Mouse (Mus musculus): ENCODE results near the gene Rgs1. TPM values are rescaled to one million over a fixed set of nuclear protein-coding genes. Genes with fewer than 3 reads are reported as not detected.
A peak's percentile ranks its signal among the peaks of the same experiment; 100 is the strongest.

The Rgs1 gene
- polyA plus RNA-seq, 1 experiment, result 0.43 TPM

- no peaks in the 10 kb centered on the region for H3K36me3 ChIP-seq (ENCODE audit: control insufficient read depth, insufficient read depth, low read length)
- TF ChIP-seq POLR2A (IDR thresholded peaks at IDR 0.05; ENCODE audit: low read depth, low read length), result no peak
- TF ChIP-seq CTCF (IDR thresholded peaks at IDR 0.05; ENCODE audit: extremely low read depth, insufficient read length, insufficient replicate concordance, low read depth, low read length), result no peak
- no peak overlapping the region for H3K4me3 ChIP-seq (ENCODE audit: low read depth, low read length)
- H3K27ac ChIP-seq (ENCODE audit: insufficient read depth, low read depth, low read length), result no peak overlapping the region
- no peaks in the 10 kb centered on the region for H3K4me1 ChIP-seq (ENCODE audit: control insufficient read depth, insufficient read depth, insufficient read length, low read length)
- no peaks in the 10 kb centered on the region for H3K27me3 ChIP-seq (ENCODE audit: control insufficient read depth, insufficient read depth, low read length)
- 72% methylated on average over 3 of the region's 3 CpGs for WGBS
These were observed 15.0 kb upstream of the Rgs1 start for GRCm38 (mm10) chr1:144264000-144264399.

GRCm38 (mm10) chr1:144262008-144262407 is 13.0 kb upstream of the Rgs1 start:
- Histone ChIP-seq H3K4me1 (ENCODE audit: control insufficient read depth, insufficient read depth, insufficient read length, low read length) (no peaks in the 10 kb centered on the region), H3K27me3 (ENCODE audit: control insufficient read depth, insufficient read depth, low read length) (no peaks in the 10 kb centered on the region), H3K36me3 (ENCODE audit: control insufficient read depth, insufficient read depth, low read length) (no peaks in the 10 kb centered on the region), H3K27ac (ENCODE audit: insufficient read depth, low read depth, low read length) (no peak overlapping the region), H3K4me3 (ENCODE audit: low read depth, low read length) (no peak overlapping the region)
- TF ChIP-seq CTCF (IDR thresholded peaks at IDR 0.05; ENCODE audit: extremely low read depth, insufficient read length, insufficient replicate concordance, low read depth, low read length), result no peak
- TF ChIP-seq POLR2A (IDR thresholded peaks at IDR 0.05; ENCODE audit: low read depth, low read length), result no peak

GRCm38 (mm10) chr1:144258779-144259178 is 9.7 kb upstream of the Rgs1 start:
- Histone ChIP-seq H3K4me3 (ENCODE audit: low read depth, low read length) (no peak overlapping the region), H3K36me3 (ENCODE audit: control insufficient read depth, insufficient read depth, low read length) (no peaks in the 10 kb centered on the region), H3K27ac (ENCODE audit: insufficient read depth, low read depth, low read length) (no peak overlapping the region), H3K4me1 (ENCODE audit: control insufficient read depth, insufficient read depth, insufficient read length, low read length) (no peaks in the 10 kb centered on the region), H3K27me3 (ENCODE audit: control insufficient read depth, insufficient read depth, low read length) (no peaks in the 10 kb centered on the region)
- WGBS, result 65% methylated on average over 3 of the region's 3 CpGs
- TF ChIP-seq POLR2A (IDR thresholded peaks at IDR 0.05; ENCODE audit: low read depth, low read length) (no peak), CTCF (IDR thresholded peaks at IDR 0.05; ENCODE audit: extremely low read depth, insufficient read length, insufficient replicate concordance, low read depth, low read length) (no peak)

- H3K36me3 ChIP-seq (ENCODE audit: control insufficient read depth, insufficient read depth, low read length), result no peaks in the 10 kb centered on the region
- H3K4me1 ChIP-seq (ENCODE audit: control insufficient read depth, insufficient read depth, insufficient read length, low read length), result no peaks in the 10 kb centered on the region
- H3K27me3 ChIP-seq (ENCODE audit: control insufficient read depth, insufficient read depth, low read length), result no peaks in the 10 kb centered on the region
- no peak overlapping the region for H3K4me3 ChIP-seq (ENCODE audit: low read depth, low read length)
- WGBS, result 47% methylated on average over 2 of the region's 2 CpGs
- no peak overlapping the region for H3K27ac ChIP-seq (ENCODE audit: insufficient read depth, low read depth, low read length)
- TF ChIP-seq POLR2A (IDR thresholded peaks at IDR 0.05; ENCODE audit: low read depth, low read length), result no peak
- no peak for TF ChIP-seq CTCF (IDR thresholded peaks at IDR 0.05; ENCODE audit: extremely low read depth, insufficient read length, insufficient replicate concordance, low read depth, low read length)
These were observed 7.7 kb upstream of the Rgs1 start for GRCm38 (mm10) chr1:144256556-144257331.

- no peak overlapping the region for H3K27ac ChIP-seq (ENCODE audit: insufficient read depth, low read depth, low read length)
- H3K4me1 ChIP-seq (ENCODE audit: control insufficient read depth, insufficient read depth, insufficient read length, low read length), result no peaks in the 10 kb centered on the region
- H3K36me3 ChIP-seq (ENCODE audit: control insufficient read depth, insufficient read depth, low read length), result 0 out of 2 replicates have a peak, but pooled peaks cover 1% of the 10 kb centered on the region
- no peaks in the 10 kb centered on the region for H3K27me3 ChIP-seq (ENCODE audit: control insufficient read depth, insufficient read depth, low read length)
- no peak for TF ChIP-seq POLR2A (IDR thresholded peaks at IDR 0.05; ENCODE audit: low read depth, low read length)
- no peak for TF ChIP-seq CTCF (IDR thresholded peaks at IDR 0.05; ENCODE audit: extremely low read depth, insufficient read length, insufficient replicate concordance, low read depth, low read length)
- H3K4me3 ChIP-seq (ENCODE audit: low read depth, low read length), result no peak overlapping the region
- WGBS, result 72% methylated on average over 3 of the region's 3 CpGs
These were observed 836 bp downstream of the Rgs1 start for GRCm38 (mm10) chr1:144248206-144248605.

- H3K4me3 ChIP-seq (ENCODE audit: low read depth, low read length), result peak overlapping the region; percentile 51
- 82% methylated on average over 1 of the region's 1 CpGs for WGBS
- H3K36me3 ChIP-seq (ENCODE audit: control insufficient read depth, insufficient read depth, low read length), result 0 out of 2 replicates have a peak, but pooled peaks cover 1% of the 10 kb centered on the region
- no peaks in the 10 kb centered on the region for H3K4me1 ChIP-seq (ENCODE audit: control insufficient read depth, insufficient read depth, insufficient read length, low read length)
- no peak overlapping the region for H3K27ac ChIP-seq (ENCODE audit: insufficient read depth, low read depth, low read length)
- TF ChIP-seq CTCF (IDR thresholded peaks at IDR 0.05; ENCODE audit: extremely low read depth, insufficient read length, insufficient replicate concordance, low read depth, low read length) (no peak), POLR2A (IDR thresholded peaks at IDR 0.05; ENCODE audit: low read depth, low read length) (no peak)
- H3K27me3 ChIP-seq (ENCODE audit: control insufficient read depth, insufficient read depth, low read length), result no peaks in the 10 kb centered on the region
These were observed 1.7 kb downstream of the Rgs1 start for GRCm38 (mm10) chr1:144247382-144247781.

GRCm38 (mm10) chr1:144243511-144243910 is 5.5 kb downstream of the Rgs1 start:
- Histone ChIP-seq H3K27ac (ENCODE audit: insufficient read depth, low read depth, low read length) (no peak overlapping the region), H3K36me3 (ENCODE audit: control insufficient read depth, insufficient read depth, low read length) (0 out of 2 replicates have a peak, but pooled peaks cover 1% of the 10 kb centered on the region), H3K27me3 (ENCODE audit: control insufficient read depth, insufficient read depth, low read length) (no peaks in the 10 kb centered on the region), H3K4me1 (ENCODE audit: control insufficient read depth, insufficient read depth, insufficient read length, low read length) (no peaks in the 10 kb centered on the region), H3K4me3 (ENCODE audit: low read depth, low read length) (no peak overlapping the region)
- no peak for TF ChIP-seq POLR2A (IDR thresholded peaks at IDR 0.05; ENCODE audit: low read depth, low read length)
- TF ChIP-seq CTCF (IDR thresholded peaks at IDR 0.05; ENCODE audit: extremely low read depth, insufficient read length, insufficient replicate concordance, low read depth, low read length), result no peak
- WGBS, result 60% methylated on average over 1 of the region's 1 CpGs
